Mouse (Mus musculus) adrenal gland, postnatal 25 days (tissue): Measurements from ENCODE around the gene Mb21d2. TPM values are rescaled to one million over a fixed set of nuclear protein-coding genes. Genes with fewer than 3 reads are reported as not detected.

Experiments used
- total RNA-seq: library from RNA; stranded (reverse); gene quantifications from 2 replicates; pipeline ENCODE4 v1.2.3, GENCODE M21; 2021

The Mb21d2 gene
- total RNA-seq, 1 experiment from 2014 or later: 15.1 TPM

Other genes starting within 250 kb of the Mb21d2 start
- gene Fgf12, start 176.6 kb downstream of the Mb21d2 start, total RNA-seq: 4.4 and 4.5 TPM in 2 replicates